Mouse (Mus musculus): ENCODE results near the gene Mical2.

Gene Mical2

DNA sequence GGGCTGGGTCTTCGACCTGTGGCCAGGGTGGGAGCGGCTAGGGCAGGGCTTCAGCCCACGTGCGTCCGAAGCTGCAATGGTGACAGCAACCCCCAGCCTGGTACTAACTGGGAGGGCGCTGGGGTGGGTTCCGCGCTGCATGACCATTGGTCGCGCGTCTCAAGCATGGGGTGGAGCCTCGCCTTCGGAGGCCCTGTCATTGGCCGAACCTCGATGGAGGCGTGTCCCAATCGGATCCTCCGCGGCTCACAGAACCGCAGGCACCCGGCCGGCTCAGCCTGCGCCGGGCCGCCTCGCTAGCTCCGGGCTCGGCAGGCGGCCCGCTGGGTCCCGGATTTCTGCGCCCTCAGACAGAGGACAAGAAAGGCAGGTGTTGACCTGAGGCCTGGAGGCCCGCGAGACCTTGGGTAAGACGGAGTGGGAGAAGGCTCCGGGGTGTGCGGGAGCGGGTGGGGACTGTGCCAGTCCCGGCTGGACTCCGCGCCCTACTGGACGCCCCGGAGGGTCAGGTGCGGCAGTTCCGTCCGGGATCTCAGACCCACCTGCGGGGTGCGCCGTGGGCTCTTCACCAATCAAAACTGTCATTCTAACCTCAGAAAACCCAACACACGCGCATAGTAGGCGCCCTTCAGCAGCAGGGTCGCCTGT, at the start of gene Mical2:
Gene Mical2 (plus strand): TSS at position 242 of the 648 bp plus-strand sequence.
- DNase-seq = peak; percentile 94

DNA sequence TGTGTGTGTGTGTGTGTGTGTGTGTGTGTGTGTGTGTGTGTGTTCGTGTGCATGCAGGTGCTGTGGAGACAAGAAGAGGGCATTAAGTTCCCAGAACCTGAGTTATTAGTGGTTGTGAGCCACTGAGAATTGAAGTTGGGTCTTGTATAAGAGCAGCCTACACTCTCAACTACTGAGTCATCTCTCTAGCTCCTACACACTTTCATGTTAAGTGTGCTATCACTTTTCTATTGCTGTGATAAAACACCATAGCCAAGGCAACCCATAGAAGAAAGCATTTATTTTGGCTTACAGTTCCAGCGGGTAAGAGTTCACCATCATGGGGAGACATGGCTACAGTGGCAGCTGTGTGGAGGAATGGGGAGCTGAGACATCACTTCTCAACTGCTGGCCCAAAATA, 49.0 kb upstream of the Mical2 start:
- DNase-seq = peak; percentile 25

DNA sequence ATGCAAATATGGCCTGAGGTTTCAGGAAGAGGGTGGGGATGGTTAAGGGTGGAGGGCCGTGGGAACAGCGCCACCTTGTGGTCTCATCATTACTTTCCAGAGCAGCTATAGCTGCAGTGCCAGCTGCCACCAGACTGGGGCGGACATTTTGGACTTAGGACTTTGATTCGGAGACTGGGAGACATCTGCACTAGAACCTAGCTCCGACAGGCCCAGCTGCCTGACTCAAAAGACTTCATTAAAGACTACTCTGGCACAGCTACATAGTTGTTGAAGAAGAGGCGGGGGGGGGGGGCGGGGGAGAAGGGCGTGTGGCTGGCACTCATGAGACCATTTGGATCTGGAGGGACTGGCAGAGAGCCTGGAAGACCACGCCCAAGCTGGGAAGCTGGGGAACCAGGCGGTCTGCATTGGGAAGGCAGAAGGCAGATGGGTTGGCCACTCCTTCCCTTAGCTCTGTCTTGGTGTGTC, 45.4 kb upstream of the Mical2 start:
- peak; percentile 84 for DNase-seq

GRCm38 (mm10) chr7:112183258-112183841, 42.3 kb upstream of the Mical2 start:
- DNase-seq = peak; percentile 94

DNA sequence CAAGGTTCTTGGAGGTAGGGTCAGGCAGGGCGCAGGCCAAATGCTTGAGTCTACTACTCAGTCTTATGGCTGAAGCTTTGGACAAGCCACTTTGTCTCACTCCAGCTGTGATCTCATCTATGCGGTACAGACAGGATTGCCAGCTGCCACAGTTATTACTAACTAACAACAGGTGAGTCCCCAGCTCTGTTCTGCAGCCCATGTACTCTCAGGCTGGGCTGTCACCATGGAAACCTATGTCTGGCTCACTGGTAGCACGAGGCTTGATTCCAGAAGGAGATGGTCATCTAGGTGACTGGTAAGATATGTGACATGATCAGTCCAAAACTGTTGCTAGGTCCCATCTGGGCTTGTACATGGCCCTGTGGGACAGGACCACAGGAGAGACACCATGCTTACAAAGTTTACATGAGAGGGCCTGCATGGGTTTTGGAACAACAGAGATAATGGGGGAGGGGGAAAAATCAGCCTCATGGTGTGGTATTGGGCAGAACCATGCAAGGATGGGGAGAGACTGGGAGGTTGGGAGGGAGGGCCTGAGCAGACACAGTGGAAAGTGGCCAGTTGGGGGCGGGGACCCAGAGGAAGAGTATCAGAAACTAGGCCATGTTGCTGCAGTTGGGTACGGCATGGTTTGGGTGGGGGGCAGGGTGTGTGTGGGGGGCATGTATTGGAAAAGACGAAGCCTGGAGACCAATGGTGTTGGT, 41.0 kb upstream of the Mical2 start:
- no peak for DNase-seq

- DNase-seq = no peak
These were observed 40.4 kb upstream of the Mical2 start for GRCm38 (mm10) chr7:112185226-112185745.

GRCm38 (mm10) chr7:112186871-112187270, 38.8 kb upstream of the Mical2 start:
- DNase-seq = no peak

DNA sequence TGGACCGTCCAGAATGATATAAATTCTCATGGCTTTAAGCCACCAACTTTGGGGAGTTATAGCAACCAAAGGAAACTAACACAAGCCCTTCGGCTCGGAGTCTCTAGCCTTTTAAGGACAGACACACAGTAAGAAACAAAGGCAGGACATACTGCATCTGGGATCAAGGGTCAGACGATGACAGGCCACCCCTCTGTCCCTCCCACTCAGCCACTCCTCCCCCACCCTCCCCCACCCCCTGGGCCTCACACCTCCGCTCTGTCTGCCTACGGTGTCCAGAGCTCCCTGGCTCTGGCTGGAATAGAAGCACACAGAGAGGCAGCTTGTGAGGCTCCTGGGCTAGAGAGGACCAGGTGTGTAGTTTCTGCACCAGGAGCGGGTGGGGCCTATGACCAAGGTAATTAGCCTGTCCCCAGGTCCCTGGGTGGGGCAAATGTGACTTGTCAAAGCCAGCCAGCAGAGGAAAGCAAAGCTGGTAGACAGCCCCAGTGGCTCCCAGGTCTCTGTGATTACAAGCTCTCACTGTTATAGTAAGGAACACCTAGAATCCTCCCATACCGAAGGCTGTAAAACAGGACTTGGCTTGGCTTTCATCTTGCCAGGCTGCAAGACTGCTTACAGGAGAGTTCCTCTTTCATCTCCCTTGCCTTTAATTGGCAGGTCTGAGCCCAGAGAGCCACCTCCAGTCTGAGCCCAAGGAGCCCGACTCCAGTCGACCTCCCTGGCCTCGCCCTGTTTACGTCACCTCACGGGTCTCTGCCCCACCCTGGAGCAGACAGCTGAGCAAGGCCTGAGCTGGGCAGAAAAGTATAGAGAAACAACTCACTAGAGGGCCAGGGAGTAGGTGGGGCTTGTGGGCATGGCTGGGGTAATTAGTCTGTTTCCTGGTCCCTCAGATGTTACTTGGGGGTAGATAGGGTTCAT, 37.9 kb upstream of the Mical2 start:
- no peak for DNase-seq

DNA sequence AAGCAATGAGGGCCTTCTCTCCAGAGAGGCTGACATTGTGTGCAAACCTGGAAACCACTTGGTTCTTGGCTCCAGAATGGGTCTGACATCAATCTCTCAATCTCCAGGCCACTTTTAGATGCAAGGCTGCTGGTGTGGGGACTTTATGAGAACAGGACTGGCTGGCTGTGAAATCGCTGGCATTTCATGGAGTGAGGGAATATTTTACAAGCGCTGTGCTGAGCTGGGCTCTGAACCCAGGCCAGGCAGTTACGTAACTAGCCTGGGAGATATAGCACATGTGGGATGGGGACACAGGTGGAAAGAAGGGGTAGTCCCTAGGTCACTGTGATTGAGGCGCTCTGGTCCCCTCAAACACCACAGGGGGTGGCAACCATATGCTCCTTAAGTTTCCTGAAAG, 33.4 kb upstream of the Mical2 start:
- DNase-seq = peak; percentile 78

GRCm38 (mm10) chr7:112192778-112193177, 32.9 kb upstream of the Mical2 start:
- no peak for DNase-seq

DNA sequence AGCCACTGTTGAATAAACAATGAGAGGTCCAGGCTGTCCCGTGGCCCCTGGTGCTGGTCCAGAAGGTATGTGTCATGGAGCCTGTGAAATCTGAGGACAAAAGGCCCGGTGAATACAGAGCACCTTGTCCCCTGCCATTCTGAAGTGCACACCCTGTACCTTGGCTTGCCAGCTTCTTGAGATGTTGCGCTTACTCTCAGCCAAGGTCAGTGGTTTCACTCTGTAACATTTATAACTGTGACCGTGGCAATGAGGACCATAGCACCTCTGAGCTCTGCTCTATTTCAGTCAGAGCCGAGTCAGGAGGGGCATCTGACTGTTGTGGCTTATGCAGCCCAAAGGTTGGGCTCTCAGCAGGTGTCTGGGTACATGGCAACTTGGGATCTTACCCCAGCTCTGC, 31.4 kb upstream of the Mical2 start:
- DNase-seq = no peak

DNA sequence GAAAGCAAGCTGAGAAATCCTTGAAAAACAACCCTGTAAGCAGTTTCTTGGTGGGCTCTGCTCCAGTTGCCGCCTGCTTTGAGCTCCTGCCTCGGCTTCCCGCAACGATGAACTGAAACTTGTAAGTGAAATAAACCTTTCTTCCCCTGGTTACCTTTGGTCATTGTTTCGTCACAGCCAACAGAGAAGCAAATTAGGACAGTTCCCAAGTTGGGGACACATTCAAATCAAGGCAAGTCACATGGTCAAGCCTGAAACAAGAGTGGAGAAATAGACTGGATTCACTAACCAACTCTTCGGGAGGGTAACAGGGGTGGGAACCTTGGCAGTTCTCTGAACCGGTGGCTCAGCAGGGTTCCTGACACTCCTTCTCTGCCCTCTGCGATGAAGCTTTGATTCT, 28.2 kb upstream of the Mical2 start:
- DNase-seq = no peak

DNA sequence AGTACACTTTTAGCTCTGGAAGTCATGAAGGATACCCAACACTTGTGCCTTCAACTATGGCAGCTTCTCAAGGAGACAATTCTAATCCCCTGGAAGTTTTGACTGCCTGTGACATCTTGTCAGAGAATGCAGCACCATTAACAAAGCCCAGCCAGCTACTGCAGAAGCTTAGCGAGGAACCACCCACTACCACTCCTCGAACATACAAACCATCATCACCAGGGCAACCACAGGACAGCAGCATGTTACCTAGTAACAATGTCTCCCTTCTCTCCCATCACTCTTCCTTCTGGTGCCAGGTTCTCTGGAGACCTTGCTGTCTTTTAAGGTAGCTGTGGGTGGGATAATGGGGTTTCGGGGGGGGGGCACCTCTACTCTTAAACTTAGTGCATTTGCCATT, 26.3 kb upstream of the Mical2 start:
- no peak for DNase-seq

GRCm38 (mm10) chr7:112200761-112201160, 24.9 kb upstream of the Mical2 start:
- DNase-seq = no peak

- DNase-seq = peak; percentile 80
These were observed 23.5 kb upstream of the Mical2 start for GRCm38 (mm10) chr7:112202194-112202593.

DNA sequence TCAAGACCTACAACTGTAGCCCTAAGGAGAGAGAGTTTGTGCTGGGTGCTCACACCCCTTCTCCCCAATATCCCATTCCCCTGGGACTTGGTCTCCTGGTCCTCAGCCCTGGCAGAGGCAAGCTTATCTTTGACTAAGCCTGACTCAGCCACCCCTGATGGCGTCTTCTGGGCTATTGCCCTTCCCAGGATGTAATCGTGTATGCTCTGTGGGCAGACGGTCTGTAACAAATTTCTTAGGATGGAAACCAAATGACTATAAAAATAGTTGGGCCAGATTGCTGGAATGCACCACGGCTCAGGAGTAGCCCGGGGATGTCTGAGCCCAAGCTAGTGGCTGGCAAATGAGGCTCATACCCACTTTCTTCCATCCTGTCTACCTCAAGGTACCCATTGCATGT, 22.8 kb upstream of the Mical2 start:
- peak; percentile 71 for DNase-seq

DNA sequence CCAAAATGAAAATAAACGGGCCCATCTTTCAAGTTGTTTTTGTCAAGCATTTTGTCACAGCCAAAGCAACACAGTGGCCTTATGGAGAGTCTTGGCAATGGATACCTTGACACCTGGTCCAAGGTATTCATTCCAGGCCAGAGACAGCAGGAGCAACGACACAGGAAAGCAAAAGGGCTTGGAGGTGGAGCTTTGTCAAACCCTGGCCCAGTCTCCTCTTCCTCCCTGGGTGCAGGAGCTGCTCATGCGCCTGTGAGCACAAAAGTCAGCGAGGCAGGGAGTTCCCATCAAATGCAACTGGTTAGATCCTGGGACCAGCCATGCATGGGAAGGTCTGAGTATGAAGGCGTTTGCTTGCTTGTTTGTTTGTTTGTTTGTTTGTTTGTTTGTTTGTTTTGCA, 21.7 kb upstream of the Mical2 start:
- no peak for DNase-seq

DNA sequence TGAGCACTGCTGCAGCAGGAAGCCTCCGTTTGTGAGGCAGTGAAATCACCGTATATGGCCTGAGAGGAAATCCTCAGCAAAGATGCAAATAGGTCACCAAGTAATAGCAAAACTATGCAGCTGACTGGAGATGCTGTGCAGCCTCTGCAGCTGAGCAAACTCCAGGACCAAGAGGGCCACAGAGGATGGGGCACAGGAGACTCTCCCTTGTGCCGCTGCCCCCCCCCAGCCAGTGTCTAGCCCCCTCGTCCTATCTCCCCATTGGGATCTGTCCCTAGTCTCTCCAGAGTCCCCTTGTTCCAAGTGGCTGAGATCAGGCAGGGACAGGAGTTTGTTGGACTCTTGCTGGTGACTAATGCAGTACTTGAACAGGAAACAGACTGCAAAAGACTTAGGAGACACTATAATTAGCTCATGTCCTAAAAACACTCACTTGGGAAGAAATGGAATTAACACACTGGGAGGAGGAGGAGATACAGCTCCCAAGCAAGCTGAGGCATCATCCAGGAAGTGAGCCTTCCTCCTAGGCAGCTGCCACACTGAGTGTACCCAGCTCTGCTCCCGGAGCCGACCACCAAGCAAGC, 21.2 kb upstream of the Mical2 start:
- peak; percentile 79 for DNase-seq

DNA sequence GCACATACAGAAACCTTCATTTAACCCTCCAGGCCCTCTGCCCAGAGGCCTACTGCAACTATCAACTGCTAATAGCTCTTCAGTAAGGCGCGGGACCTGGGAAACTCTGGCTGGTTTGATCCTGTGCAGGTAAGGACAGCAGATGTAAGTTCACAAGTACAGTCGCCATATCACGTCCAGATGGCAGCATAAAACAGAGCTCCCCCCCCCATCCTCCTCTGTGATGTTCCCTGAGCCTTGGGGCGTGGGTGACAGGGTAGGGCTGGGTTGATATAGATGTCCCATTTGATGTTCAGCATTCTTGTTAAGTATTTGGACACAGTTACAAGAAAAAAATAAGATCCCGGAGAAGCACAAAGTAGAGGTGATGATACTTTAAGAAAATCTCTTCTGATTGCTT, 20.1 kb upstream of the Mical2 start:
- no peak for DNase-seq

GRCm38 (mm10) chr7:112207717-112208116, 17.9 kb upstream of the Mical2 start:
- DNase-seq = no peak

GRCm38 (mm10) chr7:112208323-112209167, 17.1 kb upstream of the Mical2 start:
- DNase-seq = no peak
